22 mouse cellular contexts compared by ENCODE assay signal in the genomic region with DNA sequence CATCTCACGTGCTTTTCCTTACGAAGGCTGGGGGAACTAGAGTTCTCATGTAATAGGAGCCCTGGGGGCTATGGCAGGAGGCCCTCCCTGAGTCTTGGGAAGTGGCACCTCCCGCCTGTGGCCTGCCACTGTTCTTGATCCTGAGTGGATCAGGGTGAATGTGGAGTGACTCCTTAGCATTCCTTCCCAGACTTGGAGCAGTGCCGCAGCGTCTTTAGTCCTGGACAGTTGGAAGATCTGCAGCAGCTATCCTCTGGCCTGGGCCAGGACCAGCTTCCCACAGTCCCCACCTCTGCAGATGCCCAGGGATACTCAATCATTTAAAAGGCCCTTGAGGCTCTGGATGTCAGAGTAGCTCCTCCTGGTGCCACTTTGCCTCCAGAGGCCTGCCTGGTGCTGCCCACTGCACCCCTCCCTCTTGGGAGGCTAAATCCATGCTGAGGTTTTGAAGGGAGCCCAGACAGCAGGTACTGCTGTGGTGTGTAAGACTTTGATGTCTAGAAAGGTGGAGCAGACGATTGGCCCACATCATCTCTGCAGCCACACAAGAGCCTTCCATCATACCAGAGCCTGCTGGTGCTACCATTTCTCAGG. TPM values are rescaled to one million over a fixed set of nuclear protein-coding genes. Genes with fewer than 3 reads are reported as not detected.
DNase-seq lines count a peak whose midpoint lies in the region; ATAC-seq and TF ChIP-seq lines count a peak whose summit lies in the region.
"Had no signal": no experiment of that assay in that cellular context is flagged by ENCODE, and none has a peak within 500 bp of the region (broad histone marks: within the 10 kb centered on the region; RNA-seq: fewer than 3 reads in every experiment).

No protein-coding gene starts in this region.

- TF ChIP-seq CTCF in liver, postnatal 0 days (IDR thresholded peaks at IDR 0.05; ENCODE audit: low read depth), result no peak
- TF ChIP-seq CTCF in CH12.LX (conservative IDR thresholded peaks at IDR 0.05 in 1 of 2, IDR thresholded peaks at IDR 0.05 in 1 of 2; ENCODE audit: low read depth in 2 of 2, low read length in 2 of 2) (no peak), MEL (IDR thresholded peaks at IDR 0.05 in 2 of 3, conservative IDR thresholded peaks at IDR 0.05 in 1 of 3; ENCODE audit: control insufficient read depth in 1 of 3, insufficient read depth in 1 of 3, low read depth in 2 of 3, low read length in 3 of 3, poor library complexity in 1 of 3, severe bottlenecking in 1 of 3) (no peak)

- H3K79me2 ChIP-seq in CH12.LX (replicated peaks; ENCODE audit: control insufficient read depth, extremely low read depth, insufficient read depth, poor library complexity, severe bottlenecking) (peaks cover 17% of the 10 kb centered on the region), MEL (ENCODE audit: control insufficient read depth, insufficient read depth, low read length, poor library complexity) (peaks cover 10% of the 10 kb centered on the region)

- H3K27me3 ChIP-seq in heart, embryonic 12.5 days (replicated peaks), result no peaks in the 10 kb centered on the region
- H3K27me3 ChIP-seq in heart, embryonic 10.5 days (ENCODE audit: insufficient read depth, poor library complexity, severe bottlenecking), result no peaks in the 10 kb centered on the region
- no peaks in the 10 kb centered on the region for H3K27me3 ChIP-seq in liver, embryonic 12.5 days (replicated peaks)
- no peaks in the 10 kb centered on the region for H3K27me3 ChIP-seq in liver, postnatal 0 days (ENCODE audit: insufficient read depth, low read length)
- H3K27me3 ChIP-seq in CH12.LX (replicated peaks), result no peaks in the 10 kb centered on the region
- no peaks in the 10 kb centered on the region for H3K27me3 ChIP-seq in MEL (ENCODE audit: control insufficient read depth in 1 of 2, insufficient read depth in 2 of 2, low read length in 2 of 2)
- H3K27me3 ChIP-seq in midbrain, embryonic 10.5 days (ENCODE audit: low read depth, poor library complexity, severe bottlenecking), result no peaks in the 10 kb centered on the region
- H3K27me3 ChIP-seq: embryonic facial prominence, embryonic 15.5 days; midbrain, embryonic 12.5 days; neural tube, embryonic 12.5 days had no signal

- H3K9me3 ChIP-seq in heart, embryonic 12.5 days (replicated peaks), result no peaks in the 10 kb centered on the region
- no peaks in the 10 kb centered on the region for H3K9me3 ChIP-seq in heart, embryonic 10.5 days
- H3K9me3 ChIP-seq in liver, embryonic 12.5 days (replicated peaks), result no peaks in the 10 kb centered on the region
- no peaks in the 10 kb centered on the region for H3K9me3 ChIP-seq in liver, postnatal 0 days (ENCODE audit: low read length)
- H3K9me3 ChIP-seq in CH12.LX (replicated peaks; ENCODE audit: low read length) (peaks cover 4% of the 10 kb centered on the region), MEL (replicated peaks; ENCODE audit: insufficient read depth, low read length) (no peaks in the 10 kb centered on the region)
- H3K9me3 ChIP-seq in midbrain, embryonic 10.5 days (replicated peaks), result no peaks in the 10 kb centered on the region
- H3K9me3 ChIP-seq: embryonic facial prominence, embryonic 15.5 days; forebrain, embryonic 10.5 days; midbrain, embryonic 12.5 days; neural tube, embryonic 12.5 days had no signal

- H3K36me3 ChIP-seq in heart, embryonic 12.5 days, result peaks cover 54% of the 10 kb centered on the region
- peaks cover 55% of the 10 kb centered on the region for H3K36me3 ChIP-seq in heart, embryonic 10.5 days
- H3K36me3 ChIP-seq in liver, embryonic 12.5 days, result peaks cover 53% of the 10 kb centered on the region
- H3K36me3 ChIP-seq in liver, postnatal 0 days (replicated peaks; ENCODE audit: insufficient read depth, low read length), result peaks cover 28% of the 10 kb centered on the region
- H3K36me3 ChIP-seq in CH12.LX (replicated peaks in 1 of 2; ENCODE audit: control insufficient read depth in 1 of 2, insufficient read depth in 1 of 2, low read length in 1 of 2) (peaks cover 45 to 63% of the 10 kb centered on the region in 2 experiments), MEL (ENCODE audit: control insufficient read depth in 1 of 2, insufficient read depth in 2 of 2, low read length in 2 of 2) (no peaks in the 10 kb centered on the region)
- H3K36me3 ChIP-seq in midbrain, embryonic 10.5 days, result peaks cover 55% of the 10 kb centered on the region

- peak overlapping the region; percentile 26; the same call in 1 of the 2 replicates for H3K9ac ChIP-seq in heart, embryonic 12.5 days
- 0 out of 2 replicates have a peak overlapping the region, but pooled peaks have one; percentile 83 for H3K9ac ChIP-seq in liver, embryonic 12.5 days
- no peak overlapping the region for H3K9ac ChIP-seq in liver, postnatal 0 days (replicated peaks)
- H3K9ac ChIP-seq in CH12.LX (ENCODE audit: insufficient read depth, low read depth) (no peak overlapping the region), MEL (ENCODE audit: control insufficient read depth, low read depth, low read length, poor library complexity, severe bottlenecking) (no peak overlapping the region)
- H3K9ac ChIP-seq: embryonic facial prominence, embryonic 15.5 days; neural tube, embryonic 12.5 days had no signal

- no peak for DNase-seq in heart, embryonic 10.5 days (ENCODE audit: low spot score)
- DNase-seq in liver, postnatal 0 days, result no peak
- DNase-seq in CH12.LX (ENCODE audit: extremely low read depth) (no peak), MEL (ENCODE audit: low read depth, low spot score) (no peak)
- DNase-seq in left cerebral cortex, adult 18-20 months (ENCODE audit: low spot score in 2 of 2), result no peak
- no peak for DNase-seq in midbrain, embryonic 10.5 days (ENCODE audit: low spot score)
- DNase-seq: cerebellum, adult 9-10 months; gastrocnemius, postnatal 36 days; kidney, adult 2 months; kidney, postnatal 10 days; left cerebral cortex, postnatal 4 days; spleen, adult 18-20 months had no signal

- dilution Hi-C loops in CH12.LX (cut with MboI; ENCODE audit: extremely low pct_ligation_motif_present, extremely low pct_unique_long_range_greater_than_20kb, low sequenced_read_pairs), result no loop called here

- no peak overlapping the region for H3K4me3 ChIP-seq in heart, embryonic 12.5 days
- no peak overlapping the region for H3K4me3 ChIP-seq in heart, embryonic 10.5 days
- no peak overlapping the region for H3K4me3 ChIP-seq in liver, embryonic 12.5 days
- no peak overlapping the region for H3K4me3 ChIP-seq in liver, postnatal 0 days (ENCODE audit: low read depth, low read length)
- H3K4me3 ChIP-seq in CH12.LX (replicated peaks in 1 of 3; ENCODE audit: low read depth in 2 of 3, low read length in 2 of 3, poor library complexity in 1 of 3), result peak overlapping the region in 2 of 3 experiments; percentile 74 to 95
- H3K4me3 ChIP-seq in MEL (ENCODE audit: control insufficient read depth in 1 of 2, insufficient read depth in 1 of 2, low read depth in 2 of 2, low read length in 2 of 2), result no peak overlapping the region
- H3K4me3 ChIP-seq in midbrain, embryonic 10.5 days, result no peak overlapping the region

- in situ Hi-C loops in CH12.LX (cut with MboI; ENCODE audit: low pct_ligation_motif_present, low pct_unique_long_range_greater_than_20kb, low sequenced_read_pairs), result no loop called here

- peaks cover 18% of the 10 kb centered on the region for H3K4me1 ChIP-seq in heart, embryonic 12.5 days (replicated peaks)
- peaks cover 25% of the 10 kb centered on the region for H3K4me1 ChIP-seq in heart, embryonic 10.5 days
- H3K4me1 ChIP-seq in liver, embryonic 12.5 days, result peaks cover 30% of the 10 kb centered on the region
- peaks cover 22% of the 10 kb centered on the region for H3K4me1 ChIP-seq in liver, postnatal 0 days (ENCODE audit: insufficient read depth)
- H3K4me1 ChIP-seq in CH12.LX (ENCODE audit: control insufficient read depth in 1 of 2, insufficient read depth in 2 of 2), result peaks cover 14 to 29% of the 10 kb centered on the region in 2 experiments
- peaks cover 0 to 16% of the 10 kb centered on the region in 2 experiments; a peak in 2 of 4 replicates for H3K4me1 ChIP-seq in MEL (ENCODE audit: control insufficient read depth in 1 of 2, insufficient read depth in 2 of 2, low read length in 2 of 2)
- peaks cover 25% of the 10 kb centered on the region for H3K4me1 ChIP-seq in midbrain, embryonic 10.5 days

- H3K27ac ChIP-seq in heart, embryonic 12.5 days (ENCODE audit: poor library complexity, severe bottlenecking), result no peak overlapping the region
- H3K27ac ChIP-seq in heart, embryonic 10.5 days, result no peak overlapping the region
- H3K27ac ChIP-seq in liver, embryonic 12.5 days, result no peak overlapping the region
- no peak overlapping the region for H3K27ac ChIP-seq in liver, postnatal 0 days (ENCODE audit: low read depth)
- no peak overlapping the region for H3K27ac ChIP-seq in CH12.LX (ENCODE audit: insufficient read depth, low read depth)
- H3K27ac ChIP-seq in MEL (ENCODE audit: control insufficient read depth, low read depth, low read length), result no peak overlapping the region
- H3K27ac ChIP-seq in midbrain, embryonic 10.5 days (replicated peaks), result no peak overlapping the region
- H3K27ac ChIP-seq: embryonic facial prominence, embryonic 15.5 days; midbrain, embryonic 12.5 days; neural tube, embryonic 12.5 days had no signal

- no peak for ATAC-seq in heart, embryonic 12.5 days (ENCODE audit: insufficient number of reproducible peaks, low FRiP score)
- ATAC-seq in liver, embryonic 12.5 days, result no peak
- no peak for ATAC-seq in liver, postnatal 0 days

- no peak for TF ChIP-seq POLR2A in CH12.LX (IDR thresholded peaks at IDR 0.05; ENCODE audit: low read depth, low read length)
- TF ChIP-seq POLR2A in MEL (IDR thresholded peaks at IDR 0.05; ENCODE audit: control insufficient read depth in 1 of 2, insufficient read depth in 1 of 2, low read depth in 1 of 2, low read length in 2 of 2, poor library complexity in 1 of 2), result no peak; a peak in 1 of 4 replicates

- TF ChIP-seq RAD21 in CH12.LX (IDR thresholded peaks at IDR 0.05; ENCODE audit: low read depth, low read length) (no peak), MEL (IDR thresholded peaks at IDR 0.05; ENCODE audit: low read depth, low read length) (no peak)

- no peak for TF ChIP-seq EP300 in liver, postnatal 0 days (IDR thresholded peaks at IDR 0.05; ENCODE audit: low read depth)
- no peak for TF ChIP-seq EP300 in CH12.LX (IDR thresholded peaks at IDR 0.05; ENCODE audit: low read length)
- TF ChIP-seq EP300 in MEL (IDR thresholded peaks at IDR 0.05; ENCODE audit: low read depth in 1 of 2, low read length in 2 of 2), result no peak

- 77% methylated on average over 6 of the region's 6 CpGs for WGBS in heart, embryonic 12.5 days
- 76% methylated on average over 6 of the region's 6 CpGs for WGBS in heart, embryonic 10.5 days
- WGBS in liver, embryonic 12.5 days (ENCODE audit: insufficient replicate concordance), result 81% methylated on average over 6 of the region's 6 CpGs
- 85% methylated on average over 6 of the region's 6 CpGs for WGBS in liver, postnatal 0 days (ENCODE audit: insufficient replicate concordance)
- whole genome bisulfite sequencing in midbrain, embryonic 10.5 days, result 84% methylated on average over 6 of the region's 6 CpGs

- no peak overlapping the region for H3K4me2 ChIP-seq in heart, embryonic 12.5 days
- H3K4me2 ChIP-seq in liver, embryonic 12.5 days, result no peak overlapping the region
- H3K4me2 ChIP-seq in liver, postnatal 0 days (ENCODE audit: low read depth, low read length), result no peak overlapping the region
- H3K4me2 ChIP-seq in CH12.LX (ENCODE audit: insufficient read depth, low read depth, poor library complexity, severe bottlenecking), result no peak overlapping the region

RNA-seq across cellular contexts. Expression of a gene that starts 0.8 kb away (rescaled TPM):
- 4.8 and 5.5 TPM in 2 replicates for polyA plus RNA-seq in heart, embryonic 12.5 days (2016; fragmentation: Nextera tagmentation; extraction: Ambion mirVana)
- polyA plus RNA-seq in heart, embryonic 10.5 days (2016; fragmentation: Nextera tagmentation; extraction: Ambion mirVana), result 6.5 and 9.4 TPM in 2 replicates
- polyA plus RNA-seq in liver, embryonic 12.5 days (2016; fragmentation: Nextera tagmentation; extraction: Ambion mirVana), result 3.7 and 3.8 TPM in 2 replicates
- polyA plus RNA-seq in liver, postnatal 0 days (2015; fragmentation: Nextera tagmentation; extraction: Ambion mirVana), result 1.8 and 2.4 TPM in 2 replicates
- total RNA-seq in CH12.LX (2012; rRNA removed), result 14.2 and 17.6 TPM in 2 replicates
- total RNA-seq in CH12.LX (2014; rRNA removed), result 6.6 and 7.4 TPM in 2 replicates
- polyA plus RNA-seq in CH12.LX (2012; ENCODE audit: insufficient read length, low read depth), result 22.1 and 24.4 TPM in 2 replicates
- total RNA-seq in MEL (2012; rRNA removed), result 8.3 and 11.5 TPM in 2 replicates
- 10 to 100 TPM in 1 of 2 experiments, not detected in 1; 18.9 TPM for polyA plus RNA-seq in MEL (2012; ENCODE audit: insufficient read depth in 1 of 2, insufficient read length in 2 of 2, low read depth in 1 of 2, low replicate concordance in 2 of 2, missing spikeins in 1 of 2)
- 10 to 100 TPM; 12.9 to 13.2 TPM for total RNA-seq in left cerebral cortex, adult 18-20 months (2021)
- 8.4 and 9.8 TPM in 2 replicates for polyA plus RNA-seq in midbrain, embryonic 10.5 days (2016; fragmentation: Nextera tagmentation; extraction: Ambion mirVana)

RNA-seq across cellular contexts. Expression of a gene that starts 8.2 kb away (rescaled TPM):
- 71.3 and 74.7 TPM in 2 replicates for polyA plus RNA-seq in heart, embryonic 12.5 days (2016; fragmentation: Nextera tagmentation; extraction: Ambion mirVana)
- polyA plus RNA-seq in heart, embryonic 10.5 days (2016; fragmentation: Nextera tagmentation; extraction: Ambion mirVana), result 82.7 and 93.1 TPM in 2 replicates
- 56.7 TPM in 2 replicates for polyA plus RNA-seq in liver, embryonic 12.5 days (2016; fragmentation: Nextera tagmentation; extraction: Ambion mirVana)
- polyA plus RNA-seq in liver, postnatal 0 days (2015; fragmentation: Nextera tagmentation; extraction: Ambion mirVana), result 34.1 and 34.5 TPM in 2 replicates
- total RNA-seq in CH12.LX (2012; rRNA removed) (111 and 119 TPM in 2 replicates), CH12.LX (2014; rRNA removed) (93.2 and 104 TPM in 2 replicates), MEL (2012; rRNA removed) (79.3 and 89.7 TPM in 2 replicates)
- polyA plus RNA-seq in CH12.LX (2012; ENCODE audit: insufficient read length, low read depth) (110 and 132 TPM in 2 replicates), MEL (2012; ENCODE audit: insufficient read depth in 1 of 2, insufficient read length in 2 of 2, low read depth in 1 of 2, low replicate concordance in 2 of 2, missing spikeins in 1 of 2) (100 to 1,000 TPM in 1 of 2 experiments, not detected in 1; 106 TPM)
- 10 to 100 TPM; 67.4 to 70.6 TPM for total RNA-seq in left cerebral cortex, adult 18-20 months (2021)
- polyA plus RNA-seq in midbrain, embryonic 10.5 days (2016; fragmentation: Nextera tagmentation; extraction: Ambion mirVana), result 81.1 and 82.9 TPM in 2 replicates

RNA-seq across cellular contexts. Expression of a gene that starts 8.4 kb away (rescaled TPM):
- polyA plus RNA-seq in heart, embryonic 12.5 days (2016; fragmentation: Nextera tagmentation; extraction: Ambion mirVana), result 0.28 and 0.66 TPM in 2 replicates
- 0.28 and 0.35 TPM in 2 replicates for polyA plus RNA-seq in heart, embryonic 10.5 days (2016; fragmentation: Nextera tagmentation; extraction: Ambion mirVana)
- polyA plus RNA-seq in liver, embryonic 12.5 days (2016; fragmentation: Nextera tagmentation; extraction: Ambion mirVana), result 0.35 and 0.48 TPM in 2 replicates
- polyA plus RNA-seq in liver, postnatal 0 days (2015; fragmentation: Nextera tagmentation; extraction: Ambion mirVana), result 0.65 and 0.73 TPM in 2 replicates
- total RNA-seq in CH12.LX (2012; rRNA removed) (0.38 and 0.46 TPM in 2 replicates), CH12.LX (2014; rRNA removed) (0.23 TPM in 1 of 2 replicates, not detected in the other), MEL (2012; rRNA removed) (0.19 and 0.20 TPM in 2 replicates)
- polyA plus RNA-seq in CH12.LX (2012; ENCODE audit: insufficient read length, low read depth) (0.91 and 1.0 TPM in 2 replicates), MEL (2012; ENCODE audit: insufficient read depth in 1 of 2, insufficient read length in 2 of 2, low read depth in 1 of 2, low replicate concordance in 2 of 2, missing spikeins in 1 of 2) (under 1 TPM in 1 of 2 experiments, not detected in 1; 0.75 TPM)
- total RNA-seq in left cerebral cortex, adult 18-20 months (2021), result under 1 TPM; 0.33 to 0.37 TPM
- polyA plus RNA-seq in midbrain, embryonic 10.5 days (2016; fragmentation: Nextera tagmentation; extraction: Ambion mirVana), result 3.0 and 3.1 TPM in 2 replicates
- total RNA-seq: hematopoietic stem cell, adult 5-6 weeks; monocyte, adult 5-6 weeks had no signal
- polyA plus RNA-seq: activated CD4-positive, CD25-positive, alpha-beta regulatory T cell, adult 4 months had no signal

RNA-seq across cellular contexts. Expression of a gene that starts 19.9 kb away (rescaled TPM):
- polyA plus RNA-seq in heart, embryonic 12.5 days (2016; fragmentation: Nextera tagmentation; extraction: Ambion mirVana), result 17.0 and 18.3 TPM in 2 replicates
- polyA plus RNA-seq in heart, embryonic 10.5 days (2016; fragmentation: Nextera tagmentation; extraction: Ambion mirVana), result 21.3 and 30.0 TPM in 2 replicates
- polyA plus RNA-seq in liver, embryonic 12.5 days (2016; fragmentation: Nextera tagmentation; extraction: Ambion mirVana), result 9.8 and 11.0 TPM in 2 replicates
- 20.6 and 21.2 TPM in 2 replicates for polyA plus RNA-seq in liver, postnatal 0 days (2015; fragmentation: Nextera tagmentation; extraction: Ambion mirVana)
- total RNA-seq in CH12.LX (2012; rRNA removed) (55.8 and 63.9 TPM in 2 replicates), CH12.LX (2014; rRNA removed) (34.5 and 37.5 TPM in 2 replicates), MEL (2012; rRNA removed) (19.8 and 26.7 TPM in 2 replicates)
- polyA plus RNA-seq in CH12.LX (2012; ENCODE audit: insufficient read length, low read depth) (35.2 and 41.1 TPM in 2 replicates), MEL (2012; ENCODE audit: insufficient read depth in 1 of 2, insufficient read length in 2 of 2, low read depth in 1 of 2, low replicate concordance in 2 of 2, missing spikeins in 1 of 2) (10 to 100 TPM in 1 of 2 experiments, not detected in 1; 14.8 TPM)
- 1 to 10 TPM; 4.2 to 4.6 TPM for total RNA-seq in left cerebral cortex, adult 18-20 months (2021)
- 39.5 and 42.2 TPM in 2 replicates for polyA plus RNA-seq in midbrain, embryonic 10.5 days (2016; fragmentation: Nextera tagmentation; extraction: Ambion mirVana)

RNA-seq across cellular contexts. Expression of a gene that starts 36.4 kb away (rescaled TPM):
- 0.22 and 0.45 TPM in 2 replicates for polyA plus RNA-seq in heart, embryonic 12.5 days (2016; fragmentation: Nextera tagmentation; extraction: Ambion mirVana)
- 0.47 and 2.3 TPM in 2 replicates for polyA plus RNA-seq in heart, embryonic 10.5 days (2016; fragmentation: Nextera tagmentation; extraction: Ambion mirVana)
- 0.15 and 0.19 TPM in 2 replicates for polyA plus RNA-seq in liver, embryonic 12.5 days (2016; fragmentation: Nextera tagmentation; extraction: Ambion mirVana)
- polyA plus RNA-seq in liver, postnatal 0 days (2015; fragmentation: Nextera tagmentation; extraction: Ambion mirVana), result 0.06 and 0.07 TPM in 2 replicates
- total RNA-seq in CH12.LX (2012; rRNA removed) (44.3 and 65.5 TPM in 2 replicates), CH12.LX (2014; rRNA removed) (15.8 and 18.4 TPM in 2 replicates), MEL (2012; rRNA removed) (0.03 TPM in 1 of 2 replicates, not detected in the other)
- polyA plus RNA-seq in CH12.LX (2012; ENCODE audit: insufficient read length, low read depth) (10.0 and 10.1 TPM in 2 replicates), MEL (2012; ENCODE audit: insufficient read depth in 1 of 2, insufficient read length in 2 of 2, low read depth in 1 of 2, low replicate concordance in 2 of 2, missing spikeins in 1 of 2) (under 1 TPM in 1 of 2 experiments, not detected in 1; 0.04 TPM)
- 1 to 10 TPM; 1.4 to 2.0 TPM for total RNA-seq in left cerebral cortex, adult 18-20 months (2021)
- polyA plus RNA-seq in midbrain, embryonic 10.5 days (2016; fragmentation: Nextera tagmentation; extraction: Ambion mirVana), result 0.71 and 2.0 TPM in 2 replicates
- total RNA-seq: gastrocnemius, postnatal 36 days; monocyte, adult 5-6 weeks had no signal
- polyA plus RNA-seq: activated CD4-positive, CD25-positive, alpha-beta regulatory T cell, adult 4 months; heart, embryonic 14.5 days had no signal

Comparison
In these comparisons a context has a peak if more than half of its experiments do, and no peak if none do; other contexts are left out.
1. H3K9ac ChIP-seq: peak in heart, embryonic 12.5 days (single experiment) and liver, embryonic 12.5 days (single experiment); none in liver, postnatal 0 days (single experiment), CH12.LX (single experiment) and MEL (single experiment).
2. H3K4me3 ChIP-seq: peak in CH12.LX (2 of 3); none in heart, embryonic 12.5 days (single experiment), heart, embryonic 10.5 days (single experiment), liver, embryonic 12.5 days (single experiment), liver, postnatal 0 days (single experiment), MEL (0 of 2) and midbrain, embryonic 10.5 days (single experiment).